Mouse (Mus musculus) midbrain, embryonic 11.5 days (tissue): ENCODE data around the gene Nphp4. TPM values are rescaled to one million over a fixed set of nuclear protein-coding genes. Genes with fewer than 3 reads are reported as not detected.

Experiments used
- ATAC-seq: fragments of 200-750 bp; cut with Nextera tagmentation; 2 replicates; pipeline ENCODE4 v1.8.0; 2017; ENCODE audit warnings: moderate TSS enrichment, moderate library complexity; ENCODE audit not compliant: low FRiP score
- DNase-seq: peaks from one replicate; pipeline ENCODE4 v3.0.0; 2015; ENCODE audit warnings: low spot score; ENCODE audit errors: missing footprints
- H3K27ac ChIP-seq: fragments of 300-500 bp; sonication (generic); 2 replicates; pipeline ENCODE4 v1.5.1; 2014; ENCODE audit warnings: low read depth, low read length
- H3K27me3 ChIP-seq: fragments of 300-500 bp; sonication (generic); 2 replicates; pipeline ENCODE4 v1.6.1; 2014; ENCODE audit warnings: mild to moderate bottlenecking, low read length, moderate library complexity, mixed read lengths; ENCODE audit not compliant: control insufficient read depth, insufficient read depth
- H3K36me3 ChIP-seq: fragments of 300-500 bp; sonication (generic); 2 replicates; pipeline ENCODE4 v1.6.1; 2014; ENCODE audit warnings: mild to moderate bottlenecking, low read length, moderate library complexity, mixed read lengths; ENCODE audit not compliant: control insufficient read depth, insufficient read depth
- H3K4me1 ChIP-seq: fragments of 300-500 bp; sonication (generic); 2 replicates; pipeline ENCODE4 v1.6.1; 2014; ENCODE audit warnings: low read length; ENCODE audit not compliant: control insufficient read depth, insufficient read depth
- H3K4me2 ChIP-seq: fragments of 300-500 bp; sonication (generic); 2 replicates; pipeline ENCODE4 v1.6.1; 2014; ENCODE audit warnings: mild to moderate bottlenecking, moderate library complexity
- H3K4me3 ChIP-seq: fragments of 300-500 bp; sonication (generic); 2 replicates; pipeline ENCODE4 v1.5.1; 2014; ENCODE audit warnings: low read depth, low read length
- H3K9ac ChIP-seq: fragments of 300-500 bp; sonication (generic); 2 replicates; pipeline ENCODE4 v1.6.1; 2014; ENCODE audit warnings: low read length
- H3K9me3 ChIP-seq: fragments of 300-500 bp; sonication (generic); 2 replicates; pipeline ENCODE4 v1.6.1; 2016; ENCODE audit warnings: low read length; ENCODE audit not compliant: control insufficient read depth
- WGBS: fragments of 180-500 bp; shearing (Covaris S2); extraction: QIAGEN DNeasy Blood & Tissue Kit; methylation state at CpG from one replicate; pipeline ENCODE4 v1.1.7; 2014; 5-methylcytosine and 5-hydroxymethylcytosine counted together
- polyA plus RNA-seq: library from polyadenylated mRNA; unstranded; fragments of >200 nt; fragmentation: Nextera tagmentation; extraction: Ambion mirVana; gene quantifications from 2 replicates; pipeline ENCODE4 v1.2.1, GENCODE M21; 2014

Nphp4 gene
- polyA plus RNA-seq, 1 experiment from 2014 or later, result 4.4 TPM

GRCm38 (mm10) chr4:152448666-152449018 lies 27.9 kb upstream of the Nphp4 start:
- no peak overlapping the region for H3K4me3 ChIP-seq
- ATAC-seq, result no peak
- H3K27me3 ChIP-seq, result no peaks in the 10 kb centered on the region
- H3K36me3 ChIP-seq, result no peaks in the 10 kb centered on the region
- 68% methylated on average over 8 of the region's 8 CpGs for WGBS
- no peak overlapping the region for H3K4me2 ChIP-seq
- no peak overlapping the region for H3K9ac ChIP-seq
- H3K27ac ChIP-seq, result no peak overlapping the region
- peaks cover 4% of the 10 kb centered on the region; the same call in 1 of the 2 replicates for H3K4me1 ChIP-seq
- no peak for DNase-seq
- H3K9me3 ChIP-seq, result no peaks in the 10 kb centered on the region

GRCm38 (mm10) chr4:152451371-152451770 lies 25.1 kb upstream of the Nphp4 start:
- H3K36me3 ChIP-seq, result no peaks in the 10 kb centered on the region
- no peak overlapping the region for H3K9ac ChIP-seq
- WGBS, result 86% methylated on average over 6 of the region's 6 CpGs
- no peak overlapping the region for H3K4me2 ChIP-seq
- peaks cover 4% of the 10 kb centered on the region; the same call in 1 of the 2 replicates for H3K4me1 ChIP-seq
- H3K9me3 ChIP-seq, result no peaks in the 10 kb centered on the region
- H3K27me3 ChIP-seq, result no peaks in the 10 kb centered on the region
- no peak for DNase-seq
- no peak overlapping the region for H3K4me3 ChIP-seq
- H3K27ac ChIP-seq, result no peak overlapping the region
- no peak for ATAC-seq

GRCm38 (mm10) chr4:152453079-152453478 lies 23.4 kb upstream of the Nphp4 start:
- 58% methylated on average over 10 of the region's 10 CpGs for WGBS
- Histone ChIP-seq H3K4me2 (no peak overlapping the region), H3K27me3 (no peaks in the 10 kb centered on the region), H3K4me3 (no peak overlapping the region), H3K27ac (no peak overlapping the region; the same call in 1 of the 2 replicates), H3K4me1 (peaks cover 4% of the 10 kb centered on the region; the same call in 1 of the 2 replicates), H3K9ac (no peak overlapping the region), H3K36me3 (no peaks in the 10 kb centered on the region), H3K9me3 (no peaks in the 10 kb centered on the region)
- ATAC-seq, result 0 out of 2 replicates have a peak, but pooled peaks have one; percentile 38
- no peak for DNase-seq

DNA sequence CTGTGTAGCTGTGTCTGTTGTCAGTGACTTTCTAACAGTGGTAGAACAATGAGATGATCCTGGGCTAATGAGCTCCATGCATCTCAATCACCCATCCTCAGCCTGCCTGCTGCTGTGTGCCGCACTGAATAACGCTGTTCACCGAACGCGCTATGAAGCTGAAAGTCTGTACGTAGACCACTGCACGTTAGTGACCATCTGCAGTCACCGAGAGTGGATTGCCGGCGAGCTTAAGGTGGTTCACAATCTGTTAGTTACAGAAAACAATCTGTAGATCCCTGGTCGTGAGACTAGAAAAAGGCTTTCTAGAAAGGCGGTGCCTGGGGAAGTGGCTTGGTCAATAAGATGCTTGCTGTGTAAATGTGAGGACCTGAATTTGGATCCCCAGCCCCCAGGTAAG lies 22.4 kb upstream of the Nphp4 start:
- H3K4me2 ChIP-seq, result no peak overlapping the region
- no peak overlapping the region for H3K27ac ChIP-seq
- H3K36me3 ChIP-seq, result no peaks in the 10 kb centered on the region
- no peak overlapping the region for H3K4me3 ChIP-seq
- WGBS, result 87% methylated on average over 12 of the region's 12 CpGs
- H3K27me3 ChIP-seq, result no peaks in the 10 kb centered on the region
- ATAC-seq (no peak), DNase-seq (no peak)
- H3K4me1 ChIP-seq, result peaks cover 4% of the 10 kb centered on the region; the same call in 1 of the 2 replicates
- no peak overlapping the region for H3K9ac ChIP-seq
- no peaks in the 10 kb centered on the region for H3K9me3 ChIP-seq

GRCm38 (mm10) chr4:152456609-152457008 lies 19.9 kb upstream of the Nphp4 start:
- no peak overlapping the region for H3K4me2 ChIP-seq
- H3K9ac ChIP-seq, result no peak overlapping the region
- no peaks in the 10 kb centered on the region for H3K36me3 ChIP-seq
- H3K4me1 ChIP-seq, result peaks cover 4% of the 10 kb centered on the region; the same call in 1 of the 2 replicates
- no peak overlapping the region for H3K4me3 ChIP-seq
- WGBS, result 92% methylated on average over 18 of the region's 18 CpGs
- no peak for ATAC-seq
- H3K9me3 ChIP-seq, result no peaks in the 10 kb centered on the region
- DNase-seq, result no peak
- H3K27me3 ChIP-seq, result no peaks in the 10 kb centered on the region
- H3K27ac ChIP-seq, result no peak overlapping the region

GRCm38 (mm10) chr4:152457673-152458072 lies 18.8 kb upstream of the Nphp4 start:
- no peaks in the 10 kb centered on the region for H3K27me3 ChIP-seq
- no peak overlapping the region for H3K27ac ChIP-seq
- no peak for ATAC-seq
- H3K9me3 ChIP-seq, result no peaks in the 10 kb centered on the region
- H3K9ac ChIP-seq, result no peak overlapping the region
- WGBS, result 91% methylated on average over 4 of the region's 4 CpGs
- no peak overlapping the region for H3K4me2 ChIP-seq
- no peak overlapping the region for H3K4me3 ChIP-seq
- H3K4me1 ChIP-seq, result peaks cover 4% of the 10 kb centered on the region; the same call in 1 of the 2 replicates
- H3K36me3 ChIP-seq, result no peaks in the 10 kb centered on the region
- no peak for DNase-seq

- no peak for ATAC-seq
- DNase-seq, result no peak
- no peak overlapping the region for H3K4me3 ChIP-seq
- no peak overlapping the region for H3K9ac ChIP-seq
- peaks cover 12% of the 10 kb centered on the region for H3K4me1 ChIP-seq
- no peaks in the 10 kb centered on the region; the same call in 1 of the 2 replicates for H3K27me3 ChIP-seq
- H3K36me3 ChIP-seq, result no peaks in the 10 kb centered on the region
- H3K9me3 ChIP-seq, result no peaks in the 10 kb centered on the region
- H3K4me2 ChIP-seq, result no peak overlapping the region
- WGBS, result 87% methylated on average over 12 of the region's 12 CpGs
- H3K27ac ChIP-seq, result no peak overlapping the region
These were observed 14.0 kb upstream of the Nphp4 start for GRCm38 (mm10) chr4:152462516-152462915.

DNA sequence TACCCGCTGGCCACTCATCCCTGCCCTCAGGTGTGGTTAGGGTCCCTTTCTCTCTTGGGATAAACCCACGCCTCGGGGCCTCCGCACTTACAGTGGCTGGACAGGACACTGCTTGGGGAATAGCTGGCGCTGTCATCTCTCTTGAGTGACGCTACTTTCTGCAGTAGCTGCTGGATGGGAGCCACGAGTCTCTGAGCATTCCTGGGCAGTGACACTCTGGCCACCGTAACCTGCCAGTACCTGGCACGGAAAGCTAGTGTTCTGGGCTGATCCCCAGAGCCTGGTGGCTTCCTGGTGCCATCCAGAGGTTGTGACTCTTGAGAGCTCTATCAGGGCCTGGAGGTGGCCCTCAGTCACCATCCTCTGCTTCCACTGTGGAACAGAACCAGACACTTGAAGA lies 13.4 kb upstream of the Nphp4 start:
- H3K36me3 ChIP-seq, result no peaks in the 10 kb centered on the region
- no peak overlapping the region for H3K4me3 ChIP-seq
- no peak overlapping the region for H3K4me2 ChIP-seq
- WGBS, result 93% methylated on average over 9 of the region's 9 CpGs
- DNase-seq (no peak), ATAC-seq (no peak)
- H3K9ac ChIP-seq, result no peak overlapping the region
- peaks cover 12% of the 10 kb centered on the region for H3K4me1 ChIP-seq
- no peaks in the 10 kb centered on the region; the same call in 1 of the 2 replicates for H3K27me3 ChIP-seq
- no peak overlapping the region for H3K27ac ChIP-seq
- H3K9me3 ChIP-seq, result no peaks in the 10 kb centered on the region

GRCm38 (mm10) chr4:152465116-152465515 lies 11.4 kb upstream of the Nphp4 start:
- H3K27ac ChIP-seq, result peak overlapping the region; percentile 73; the same call in 1 of the 2 replicates
- no peak overlapping the region for H3K4me3 ChIP-seq
- H3K36me3 ChIP-seq, result no peaks in the 10 kb centered on the region
- H3K27me3 ChIP-seq, result no peaks in the 10 kb centered on the region; the same call in 1 of the 2 replicates
- 12% methylated on average over 8 of the region's 8 CpGs for WGBS
- H3K4me2 ChIP-seq, result peak overlapping the region; percentile 5; the same call in 1 of the 2 replicates
- DNase-seq, result peak; percentile 94
- no peaks in the 10 kb centered on the region for H3K9me3 ChIP-seq
- peak overlapping the region; percentile 47 for H3K9ac ChIP-seq
- peak; percentile 91 for ATAC-seq
- peaks cover 12% of the 10 kb centered on the region for H3K4me1 ChIP-seq
